Mouse (Mus musculus) megakaryocyte, adult 5-6 weeks (primary cell): ENCODE results near the gene Ntrk2. TPM values are rescaled to one million over a fixed set of nuclear protein-coding genes. Genes with fewer than 3 reads are reported as not detected.

Experiments used
- ATAC-seq: 2 replicates; pipeline ENCODE4 v1.8.0; 2016; ENCODE audit warnings: mild to moderate bottlenecking, inconsistent platforms; ENCODE audit not compliant: poor library complexity, severe bottlenecking
- total RNA-seq, 2 experiments: library from RNA; stranded (forward) in 1 of 2; stranded (reverse) in 1 of 2; fragments of 153-499, 151-499 nt in 1 of 2; fragments of 221-1000, 200-1000 nt in 1 of 2; gene quantifications; 2 replicates each; pipeline versions ENCODE4 v1.2.3 to v1.2.4; 2015 to 2017

Ntrk2 gene
- total RNA-seq, 2 experiments from 2014 or later, result not detected

GRCm38 (mm10) chr13:58960321-58960720 lies 154.0 kb downstream of the Ntrk2 start:
- ATAC-seq, result no peak

GRCm38 (mm10) chr13:58964701-58965359 lies 158.5 kb downstream of the Ntrk2 start:
- no peak for ATAC-seq

DNA sequence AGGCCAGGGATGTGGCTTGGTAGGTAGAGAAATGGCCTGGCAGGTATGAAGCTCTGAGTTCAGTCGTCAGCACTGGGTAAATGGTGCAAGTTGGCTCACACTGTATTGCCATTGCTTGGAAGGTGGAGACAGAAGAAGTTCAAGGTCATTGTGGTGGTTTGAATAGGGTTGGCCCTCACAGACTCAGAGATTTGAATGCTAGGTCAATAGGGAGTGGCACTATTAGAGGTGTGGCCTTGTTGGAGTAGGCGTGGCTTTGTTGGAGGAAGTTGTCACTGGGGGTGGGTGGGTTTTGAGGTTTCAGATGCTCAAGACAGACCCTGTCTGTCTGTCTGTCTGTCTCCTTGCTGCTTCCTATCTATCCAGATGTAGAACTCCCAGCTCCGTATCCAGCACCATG lies 159.5 kb downstream of the Ntrk2 start:
- no peak for ATAC-seq

- no peak for ATAC-seq
Observed at GRCm38 (mm10) chr13:58966466-58966865, 160.1 kb downstream of the Ntrk2 start.

- no peak for ATAC-seq
Observed at GRCm38 (mm10) chr13:58968168-58968567, 161.8 kb downstream of the Ntrk2 start.

- ATAC-seq, result no peak
Observed at GRCm38 (mm10) chr13:58971449-58971903, 165.1 kb downstream of the Ntrk2 start.

DNA sequence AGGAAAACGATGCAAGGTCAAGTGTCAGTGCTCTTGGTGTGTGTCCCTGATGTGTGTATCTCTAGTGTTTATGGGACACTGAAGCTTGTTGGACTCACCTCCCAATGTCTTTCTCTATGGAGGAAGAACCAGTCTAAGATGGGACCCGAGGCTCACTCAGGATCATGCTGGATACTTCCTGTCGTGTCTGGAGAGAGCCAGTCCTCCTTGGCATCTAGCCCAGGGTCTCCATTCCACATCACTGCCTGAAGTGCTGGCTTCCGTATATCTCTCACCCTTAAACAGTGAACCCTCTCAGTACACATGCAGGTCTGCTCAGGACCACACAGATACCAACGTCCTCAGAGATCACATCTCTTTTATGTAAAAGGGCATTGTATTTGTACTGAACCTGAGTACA lies 166.1 kb downstream of the Ntrk2 start:
- ATAC-seq, result no peak

- peak; percentile 63 for ATAC-seq
Observed at GRCm38 (mm10) chr13:58996447-58996846, 190.1 kb downstream of the Ntrk2 start.

- ATAC-seq, result no peak
Observed at GRCm38 (mm10) chr13:58997763-58998162, 191.4 kb downstream of the Ntrk2 start.

GRCm38 (mm10) chr13:58999373-59000053 lies 193.1 kb downstream of the Ntrk2 start:
- peak; percentile 69 for ATAC-seq

- no peak for ATAC-seq
Observed at GRCm38 (mm10) chr13:59002943-59003806, 196.8 kb downstream of the Ntrk2 start.

DNA sequence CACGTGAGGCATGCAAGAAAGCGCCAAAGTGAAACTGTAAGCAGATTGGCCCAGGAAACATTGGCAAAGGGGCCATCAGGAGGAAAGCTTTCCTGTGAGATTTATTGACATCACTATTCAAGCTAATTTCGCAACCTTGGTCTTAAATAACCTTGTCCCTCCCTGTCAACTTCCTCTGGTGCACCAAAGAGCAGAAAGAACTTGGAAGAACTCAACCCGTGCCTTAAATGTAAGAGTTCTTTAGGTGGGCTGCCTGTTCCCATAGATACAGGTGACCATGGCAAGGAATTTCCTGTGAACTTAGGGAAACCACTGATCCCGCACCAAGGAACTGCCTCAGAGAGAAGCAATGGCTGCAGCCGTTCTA lies 197.4 kb downstream of the Ntrk2 start:
- peak; percentile 78 for ATAC-seq

GRCm38 (mm10) chr13:59004579-59004978 lies 198.2 kb downstream of the Ntrk2 start:
- ATAC-seq, result no peak

DNA sequence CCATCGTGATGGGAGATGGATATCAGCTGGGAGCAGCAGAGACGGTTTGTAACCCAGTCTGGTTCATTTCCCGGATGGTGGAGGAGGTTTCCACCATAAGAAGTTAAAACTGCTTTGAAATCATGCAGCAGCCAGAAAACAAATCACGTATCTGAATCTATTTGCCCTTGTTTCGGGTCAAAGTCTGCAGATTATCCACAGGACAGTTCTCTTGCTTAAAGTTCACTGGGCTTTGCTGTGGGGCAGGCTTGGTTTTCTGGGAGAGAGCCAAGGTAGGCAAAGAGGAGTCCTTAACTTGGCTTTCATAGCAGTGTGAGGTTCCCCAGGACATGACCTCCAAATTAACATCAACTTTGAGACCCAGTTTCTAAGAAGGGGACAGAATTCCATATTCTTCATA lies 203.5 kb downstream of the Ntrk2 start:
- ATAC-seq, result no peak

GRCm38 (mm10) chr13:59010893-59011529 lies 204.6 kb downstream of the Ntrk2 start:
- no peak for ATAC-seq

DNA sequence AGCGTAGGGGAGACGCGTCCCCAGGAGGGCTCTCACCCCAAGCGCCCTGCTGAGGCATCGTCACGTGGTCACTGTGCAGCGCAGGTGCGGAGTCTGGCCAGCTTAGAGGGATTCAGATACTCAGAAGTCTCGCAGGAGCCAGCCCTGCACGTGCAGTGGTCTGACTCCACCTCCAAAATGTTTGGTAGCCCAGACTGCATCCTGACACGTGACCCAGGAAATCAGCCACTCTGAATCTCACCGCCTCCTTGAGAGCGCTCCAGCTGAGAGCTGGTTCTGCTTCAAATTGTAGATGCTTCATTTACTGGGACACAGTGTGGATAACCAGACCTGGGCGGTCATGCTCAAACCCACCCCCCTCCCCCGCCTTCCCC lies 205.1 kb downstream of the Ntrk2 start:
- ATAC-seq, result peak; percentile 24; the same call in 1 of the 2 replicates

DNA sequence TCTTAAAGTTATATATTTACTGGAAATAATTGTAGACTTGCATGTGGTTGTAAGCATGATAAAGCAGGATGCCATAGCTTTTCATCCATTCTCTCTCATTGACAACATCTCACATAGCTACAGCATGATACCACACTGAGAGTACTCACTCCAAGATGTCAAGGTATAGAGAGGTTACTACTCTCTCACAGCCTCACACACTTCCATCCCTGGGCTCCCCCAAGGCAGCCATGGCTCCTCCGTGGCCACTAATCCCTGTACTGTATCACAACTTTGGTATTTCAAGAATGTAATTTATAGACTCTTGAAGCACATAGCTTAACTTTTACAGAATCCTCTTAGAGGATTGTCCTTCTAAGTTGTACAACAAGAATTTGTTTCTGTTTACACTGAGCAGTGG lies 209.0 kb downstream of the Ntrk2 start:
- ATAC-seq, result no peak

DNA sequence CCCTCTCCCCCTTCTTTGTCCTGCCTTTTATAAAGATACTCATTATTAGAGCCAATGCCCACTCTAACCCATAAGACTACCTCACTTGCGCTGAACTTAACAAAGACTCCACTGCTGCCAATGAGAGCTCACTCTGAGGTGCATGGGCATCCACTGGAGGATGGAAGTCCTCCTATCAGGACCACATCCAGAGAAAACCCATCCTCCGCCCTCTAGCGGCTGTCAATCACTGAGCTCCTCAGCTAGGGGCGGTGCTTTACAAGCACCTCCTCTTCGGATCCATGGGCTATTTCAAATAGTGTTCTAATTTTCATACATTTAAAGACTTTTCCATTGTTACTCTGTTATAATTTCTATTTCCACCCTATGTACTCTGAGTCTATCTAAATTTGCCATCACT lies 210.8 kb downstream of the Ntrk2 start:
- ATAC-seq, result no peak

GRCm38 (mm10) chr13:59022251-59023042 lies 216.1 kb downstream of the Ntrk2 start:
- no peak for ATAC-seq

GRCm38 (mm10) chr13:59025653-59026052 lies 219.3 kb downstream of the Ntrk2 start:
- ATAC-seq, result no peak
